Mouse (Mus musculus): ENCODE results near the gene Prcd. TPM values are rescaled to one million over a fixed set of nuclear protein-coding genes. Genes with fewer than 3 reads are reported as not detected.
"Not testable (repeated sequence)": the region's sequence is repeated elsewhere in the genome, so short reads cannot be mapped to it uniquely, and the experiment has no call there.

Gene Prcd
- polyA plus RNA-seq, 1 experiment from 2014 or later, result 3.4 TPM

DNA sequence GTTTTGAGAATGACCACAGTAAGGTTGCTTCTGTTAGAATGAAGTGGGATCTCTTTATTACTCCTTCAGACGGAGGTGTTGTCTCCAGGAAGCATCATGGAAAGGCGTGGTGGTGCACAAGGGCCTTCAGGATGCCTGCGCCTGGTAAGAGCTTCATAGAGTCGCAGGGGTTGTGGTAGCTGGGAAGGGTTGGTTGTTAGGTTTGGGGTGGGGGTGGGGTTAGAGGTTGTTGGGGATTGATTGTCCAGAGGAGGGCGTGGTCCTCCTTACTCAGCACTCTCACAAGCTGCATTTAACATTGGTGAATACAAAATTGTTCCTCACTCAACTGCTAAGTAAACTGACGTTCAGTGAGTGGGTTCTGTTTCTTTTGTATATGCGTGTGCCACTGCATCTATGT lies 19.3 kb downstream of the Prcd start:
- H3K36me3 ChIP-seq, result peaks cover 48% of the 10 kb centered on the region
- peak overlapping the region; percentile 75 for H3K4me3 ChIP-seq (replicated peaks)
- H3K9ac ChIP-seq (replicated peaks), result peak overlapping the region; percentile 75
- peak overlapping the region; percentile 92 for H3K4me2 ChIP-seq
- whole genome bisulfite sequencing, result 24% methylated on average over 7 of the region's 7 CpGs
- no peak overlapping the region for H3K27ac ChIP-seq (replicated peaks)
- ATAC-seq (ENCODE audit: low FRiP score), result no peak
- no peaks in the 10 kb centered on the region for H3K27me3 ChIP-seq (replicated peaks)
- peaks cover 49% of the 10 kb centered on the region for H3K4me1 ChIP-seq
- H3K9me3 ChIP-seq (replicated peaks), result no peaks in the 10 kb centered on the region

DNA sequence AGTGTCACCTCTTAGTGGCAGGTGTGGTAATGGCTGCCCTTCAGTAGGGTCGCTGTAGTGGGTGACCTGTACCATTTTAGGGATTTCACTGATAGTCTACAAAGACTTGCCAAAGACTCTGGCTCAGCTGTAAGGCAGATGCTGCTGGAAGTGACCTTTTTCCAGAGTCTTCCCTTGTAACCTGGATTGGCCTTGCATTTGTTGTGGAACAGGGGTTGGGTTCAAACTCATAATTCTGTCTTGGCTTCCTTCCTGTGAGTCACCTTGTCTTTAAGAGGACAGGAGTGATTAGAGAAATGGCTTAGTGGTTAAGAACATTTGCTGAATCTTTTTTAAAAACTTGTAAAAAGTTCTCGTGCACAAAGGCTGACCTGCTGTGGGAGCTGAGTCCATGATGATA lies 20.1 kb downstream of the Prcd start:
- Histone ChIP-seq H3K9ac (replicated peaks) (peak overlapping the region; percentile 75; the same call in 1 of the 2 replicates), H3K36me3 (peaks cover 54% of the 10 kb centered on the region), H3K4me2 (peak overlapping the region; percentile 92)

DNA sequence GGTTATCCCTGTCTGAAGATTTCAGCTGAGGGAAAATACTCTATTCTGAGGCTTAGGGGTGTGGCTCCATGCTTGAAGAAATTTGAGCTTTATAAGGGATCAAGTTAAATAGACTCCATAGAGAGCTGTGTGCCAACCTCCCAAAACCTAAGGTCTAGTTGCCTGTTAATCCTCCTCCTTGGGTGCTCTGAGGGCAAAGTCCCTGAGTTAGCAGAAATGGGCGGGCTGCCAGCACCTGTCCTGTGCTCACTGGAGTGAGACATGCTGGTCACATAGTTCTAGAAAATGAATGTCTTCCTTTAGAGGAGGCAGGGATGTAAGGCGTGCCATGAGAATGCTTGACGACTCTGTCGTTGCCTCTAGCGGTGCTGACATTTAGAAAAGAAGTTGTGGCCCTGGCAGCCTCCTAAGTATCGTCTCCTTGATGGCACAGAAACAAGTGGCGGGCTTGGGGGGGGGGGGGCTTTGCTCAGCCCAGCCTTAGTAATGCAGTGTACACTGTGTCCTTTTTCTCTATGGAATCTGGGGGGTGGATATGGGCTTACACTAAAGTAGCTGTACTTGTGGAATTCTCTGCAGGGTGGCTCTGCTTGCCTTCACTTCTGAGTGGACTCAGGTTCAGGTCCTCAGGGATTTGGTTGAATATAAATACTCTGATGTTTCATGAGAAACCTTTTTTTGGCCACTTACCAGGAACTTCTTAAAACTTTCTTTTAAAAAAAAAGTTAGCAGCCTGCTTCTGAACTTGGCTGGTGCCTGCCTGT lies 21.5 kb downstream of the Prcd start:
- H3K4me3 ChIP-seq (replicated peaks), result no peak overlapping the region
- H3K9ac ChIP-seq (replicated peaks), result no peak overlapping the region
- no peaks in the 10 kb centered on the region for H3K27me3 ChIP-seq (replicated peaks)
- H3K4me1 ChIP-seq, result peaks cover 42% of the 10 kb centered on the region
- no peak overlapping the region for H3K27ac ChIP-seq (replicated peaks)
- no peaks in the 10 kb centered on the region for H3K9me3 ChIP-seq (replicated peaks)
- H3K36me3 ChIP-seq, result peaks cover 64% of the 10 kb centered on the region
- ATAC-seq (ENCODE audit: low FRiP score), result no peak
- 68% methylated on average over 7 of the region's 7 CpGs for WGBS
- H3K4me2 ChIP-seq, result no peak overlapping the region

More for the DNA sequence above, 20.1 kb downstream of the Prcd start:
- Histone ChIP-seq H3K4me3 (replicated peaks) (no peak overlapping the region; the same call in 1 of the 2 replicates), H3K9me3 (replicated peaks) (no peaks in the 10 kb centered on the region), H3K27ac (replicated peaks) (no peak overlapping the region), H3K27me3 (replicated peaks) (no peaks in the 10 kb centered on the region), H3K4me1 (peaks cover 49% of the 10 kb centered on the region)
- ATAC-seq (ENCODE audit: low FRiP score), result no peak
- 90% methylated on average over 2 of the region's 2 CpGs for WGBS

DNA sequence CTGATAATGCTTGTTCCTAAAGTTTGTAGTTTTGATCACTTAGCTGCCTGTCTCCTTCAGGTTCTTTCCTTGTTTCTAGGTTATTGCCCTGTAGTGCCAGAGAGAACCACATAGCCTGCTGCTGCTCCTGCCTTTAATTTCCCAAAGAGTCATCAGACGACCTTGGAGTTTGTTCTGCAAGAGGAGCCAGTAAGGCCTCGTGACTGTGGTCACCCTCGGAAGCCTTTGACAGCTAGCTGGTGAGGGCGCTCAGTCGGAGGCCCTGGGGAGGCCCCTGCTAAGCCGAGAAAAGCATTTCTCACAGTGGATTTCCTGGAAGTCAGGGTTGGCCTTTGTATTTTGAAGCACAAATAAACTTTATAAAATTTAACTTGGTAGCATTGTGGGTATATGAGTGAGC lies 22.1 kb downstream of the Prcd start:
- H3K27ac ChIP-seq (replicated peaks); H3K9me3 ChIP-seq (replicated peaks); ATAC-seq (ENCODE audit: low FRiP score); H3K4me3 ChIP-seq (replicated peaks); H3K27me3 ChIP-seq (replicated peaks); H3K9ac ChIP-seq (replicated peaks); H3K4me2 ChIP-seq: not testable (repeated sequence)
- peaks cover 37% of the 10 kb centered on the region for H3K4me1 ChIP-seq
- H3K36me3 ChIP-seq, result peaks cover 64% of the 10 kb centered on the region
- 86% methylated on average over 6 of the region's 6 CpGs for WGBS

GRCm38 (mm10) chr11:116676175-116676976 lies 23.0 kb downstream of the Prcd start:
- no peak overlapping the region for H3K9ac ChIP-seq (replicated peaks)
- H3K4me3 ChIP-seq (replicated peaks), result no peak overlapping the region
- no peak overlapping the region for H3K27ac ChIP-seq (replicated peaks)
- WGBS, result 91% methylated on average over 14 of the region's 14 CpGs
- H3K4me2 ChIP-seq, result no peak overlapping the region
- H3K4me1 ChIP-seq, result peaks cover 29% of the 10 kb centered on the region
- H3K36me3 ChIP-seq, result peaks cover 64% of the 10 kb centered on the region
- no peaks in the 10 kb centered on the region for H3K27me3 ChIP-seq (replicated peaks)
- ATAC-seq (ENCODE audit: low FRiP score), result no peak
- no peaks in the 10 kb centered on the region for H3K9me3 ChIP-seq (replicated peaks)

DNA sequence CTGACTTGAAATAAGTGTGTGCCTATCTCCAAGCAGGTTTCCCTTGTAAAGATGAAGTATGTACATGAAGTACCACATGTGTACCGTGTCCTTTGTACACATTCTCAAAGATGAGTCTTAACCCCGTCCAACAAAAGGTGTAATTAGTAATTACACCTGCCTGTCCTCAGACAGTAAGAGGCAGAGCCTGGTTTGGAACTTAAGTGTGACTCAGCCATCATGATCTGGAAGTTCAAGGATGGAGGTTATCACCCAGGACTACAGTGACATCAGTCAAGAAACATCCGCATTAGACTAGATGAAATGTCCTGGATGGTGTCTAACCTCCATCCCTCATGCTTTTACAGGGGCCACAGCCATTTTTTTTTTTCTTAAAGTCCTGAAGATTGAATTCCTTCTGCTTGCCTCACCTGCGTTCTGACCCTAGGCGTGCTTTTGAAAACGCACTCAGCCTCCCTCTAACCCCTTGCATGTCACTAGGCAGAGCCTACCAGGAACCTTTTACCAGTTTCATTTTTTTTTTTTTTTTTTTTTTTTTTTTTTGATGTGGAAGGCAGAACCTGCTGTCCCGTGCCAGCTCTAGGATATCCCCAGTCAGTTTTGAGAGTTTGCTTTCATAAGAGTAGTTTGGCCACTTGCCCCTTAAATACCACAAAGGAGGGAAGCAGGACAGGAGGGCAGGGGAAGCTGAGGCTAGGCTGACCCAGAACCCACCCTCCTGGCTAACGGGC lies 24.5 kb downstream of the Prcd start:
- H3K36me3 ChIP-seq, result peaks cover 65% of the 10 kb centered on the region
- peaks cover 21% of the 10 kb centered on the region for H3K4me1 ChIP-seq
- H3K27ac ChIP-seq (replicated peaks), result no peak overlapping the region
- H3K4me2 ChIP-seq, result no peak overlapping the region
- WGBS, result 94% methylated on average over 8 of the region's 8 CpGs
- ATAC-seq (ENCODE audit: low FRiP score), result no peak
- H3K9ac ChIP-seq (replicated peaks), result no peak overlapping the region
- no peaks in the 10 kb centered on the region for H3K9me3 ChIP-seq (replicated peaks)
- no peaks in the 10 kb centered on the region for H3K27me3 ChIP-seq (replicated peaks)
- no peak overlapping the region for H3K4me3 ChIP-seq (replicated peaks)

DNA sequence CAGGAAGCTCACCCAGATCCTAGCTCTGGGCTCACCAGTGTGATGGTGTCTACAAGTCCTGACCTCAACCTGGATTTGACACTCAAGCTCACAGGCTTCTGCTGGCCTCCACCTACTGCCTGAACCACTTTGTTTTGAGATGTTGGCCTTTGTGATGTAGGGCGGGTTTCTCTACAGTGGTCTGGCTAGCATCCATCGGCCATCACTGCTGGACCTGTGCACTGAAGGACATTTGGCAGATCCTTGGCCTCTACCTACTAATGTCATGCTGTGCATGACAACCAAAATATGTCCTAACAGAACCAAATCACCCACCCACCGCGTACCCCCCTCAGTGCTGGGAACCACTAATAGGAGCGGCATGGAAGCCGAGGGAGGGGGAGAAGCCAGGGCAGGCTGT lies 25.8 kb downstream of the Prcd start:
- 90% methylated on average over 6 of the region's 6 CpGs for WGBS
- ATAC-seq (ENCODE audit: low FRiP score), result no peak

GRCm38 (mm10) chr11:116680321-116681091 lies 27.2 kb downstream of the Prcd start:
- Histone ChIP-seq H3K27ac (replicated peaks) (no peak overlapping the region), H3K9ac (replicated peaks) (no peak overlapping the region), H3K4me2 (no peak overlapping the region), H3K27me3 (replicated peaks) (no peaks in the 10 kb centered on the region), H3K36me3 (peaks cover 46% of the 10 kb centered on the region), H3K4me1 (no peaks in the 10 kb centered on the region), H3K4me3 (replicated peaks) (no peak overlapping the region), H3K9me3 (replicated peaks) (no peaks in the 10 kb centered on the region)
- WGBS, result 80% methylated on average over 24 of the region's 24 CpGs
- ATAC-seq (ENCODE audit: low FRiP score), result no peak

More for the DNA sequence above, 25.8 kb downstream of the Prcd start:
- H3K36me3 ChIP-seq, result peaks cover 56% of the 10 kb centered on the region
- H3K9ac ChIP-seq (replicated peaks), result no peak overlapping the region
- no peak overlapping the region for H3K4me3 ChIP-seq (replicated peaks)
- no peak overlapping the region for H3K4me2 ChIP-seq
- H3K27me3 ChIP-seq (replicated peaks), result no peaks in the 10 kb centered on the region
- H3K4me1 ChIP-seq, result peaks cover 9% of the 10 kb centered on the region; the same call in 1 of the 2 replicates
- no peak overlapping the region for H3K27ac ChIP-seq (replicated peaks)
- H3K9me3 ChIP-seq (replicated peaks), result no peaks in the 10 kb centered on the region

DNA sequence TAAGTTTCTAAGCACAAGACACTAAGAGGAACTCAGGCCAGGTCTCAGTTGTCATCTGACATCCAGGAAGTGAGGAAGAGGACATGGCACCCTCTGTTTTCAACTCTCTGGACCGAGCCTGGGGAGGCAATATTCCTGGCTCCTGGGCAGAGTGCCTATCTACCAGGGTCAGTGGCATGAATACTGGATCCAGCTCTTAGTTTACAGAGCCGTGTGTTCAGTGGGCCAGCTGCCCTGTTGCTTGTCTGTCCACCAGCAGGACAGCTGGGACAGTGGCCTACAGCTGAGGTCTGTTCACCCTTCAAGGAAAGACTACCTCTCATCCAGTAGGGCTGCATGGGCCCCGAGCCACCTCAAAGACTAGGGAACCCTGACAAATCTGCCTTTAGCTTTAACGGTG lies 27.8 kb downstream of the Prcd start:
- H3K9me3 ChIP-seq (replicated peaks), result no peaks in the 10 kb centered on the region
- ATAC-seq (ENCODE audit: low FRiP score), result no peak
- no peak overlapping the region for H3K4me2 ChIP-seq
- H3K27me3 ChIP-seq (replicated peaks), result no peaks in the 10 kb centered on the region
- H3K4me3 ChIP-seq (replicated peaks), result no peak overlapping the region
- no peak overlapping the region for H3K27ac ChIP-seq (replicated peaks)
- H3K36me3 ChIP-seq, result peaks cover 42% of the 10 kb centered on the region
- H3K4me1 ChIP-seq, result no peaks in the 10 kb centered on the region
- H3K9ac ChIP-seq (replicated peaks), result no peak overlapping the region
- WGBS, result 84% methylated on average over 4 of the region's 4 CpGs

DNA sequence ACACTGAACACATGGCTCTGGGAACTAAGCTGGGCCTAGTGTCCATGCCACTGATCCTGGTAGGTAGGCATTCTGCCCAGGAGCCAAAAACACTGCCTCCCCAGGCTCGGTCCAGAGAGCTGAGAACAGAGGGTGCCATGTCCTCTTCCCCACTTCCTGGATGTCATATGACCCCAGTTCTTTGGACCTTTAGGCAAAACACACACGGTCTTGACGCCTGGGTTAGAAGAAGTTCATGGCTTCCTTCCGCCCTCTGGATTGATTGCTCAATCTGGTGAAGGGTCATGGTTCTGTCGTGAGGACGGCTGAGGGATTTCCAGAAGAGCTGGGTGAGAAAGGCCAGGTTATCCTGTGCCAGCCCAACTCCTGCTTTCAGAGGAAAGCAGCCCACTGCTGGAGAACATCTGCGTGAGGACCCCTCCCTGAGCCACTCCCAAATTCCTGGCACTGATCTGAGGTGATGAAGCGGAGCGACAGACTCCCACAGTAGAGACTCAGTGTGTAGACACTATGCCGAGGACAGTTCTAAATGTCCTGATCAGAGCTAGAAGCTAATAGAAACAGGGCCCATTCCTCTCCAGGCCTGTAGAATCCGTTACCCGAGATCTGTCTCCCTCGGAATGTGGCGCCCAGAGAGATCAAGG lies 29.3 kb downstream of the Prcd start:
- Histone ChIP-seq H3K4me3 (replicated peaks) (no peak overlapping the region), H3K9ac (replicated peaks) (no peak overlapping the region), H3K27me3 (replicated peaks) (no peaks in the 10 kb centered on the region), H3K36me3 (peaks cover 28% of the 10 kb centered on the region), H3K4me1 (no peaks in the 10 kb centered on the region), H3K27ac (replicated peaks) (no peak overlapping the region), H3K4me2 (no peak overlapping the region), H3K9me3 (replicated peaks) (no peaks in the 10 kb centered on the region)
- no peak for ATAC-seq (ENCODE audit: low FRiP score)
- WGBS, result 87% methylated on average over 14 of the region's 14 CpGs

DNA sequence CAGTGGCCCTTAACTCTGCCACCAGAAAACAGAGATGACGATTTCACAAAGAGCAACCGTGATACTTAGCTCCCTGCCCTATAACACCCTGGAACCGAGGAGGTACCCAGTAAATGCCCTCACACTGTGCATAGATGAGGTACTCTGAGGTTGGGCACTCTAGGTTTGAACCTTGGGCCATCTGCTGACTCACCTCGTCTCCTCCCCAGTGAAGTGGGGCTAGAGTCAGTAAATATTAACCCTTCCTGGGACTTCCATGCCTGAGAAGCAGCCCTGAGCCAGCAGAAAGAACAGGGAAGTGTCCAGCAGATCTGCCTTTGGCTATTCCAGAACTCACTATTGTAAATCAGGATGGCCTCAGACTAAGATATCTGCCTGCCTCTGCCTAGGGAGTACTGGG lies 30.4 kb downstream of the Prcd start:
- Histone ChIP-seq H3K4me2 (no peak overlapping the region), H3K27ac (replicated peaks) (no peak overlapping the region), H3K4me3 (replicated peaks) (no peak overlapping the region), H3K4me1 (no peaks in the 10 kb centered on the region), H3K9me3 (replicated peaks) (no peaks in the 10 kb centered on the region), H3K27me3 (replicated peaks) (no peaks in the 10 kb centered on the region), H3K9ac (replicated peaks) (no peak overlapping the region), H3K36me3 (peaks cover 18% of the 10 kb centered on the region)
- 86% methylated on average over 4 of the region's 4 CpGs for WGBS
- no peak for ATAC-seq (ENCODE audit: low FRiP score)

Measured in neural tube, embryonic 15.5 days (tissue).